Mouse (Mus musculus): ENCODE results near the gene Eif4e. TPM values are rescaled to one million over a fixed set of nuclear protein-coding genes. Genes with fewer than 3 reads are reported as not detected.

Gene Eif4e
- polyA plus RNA-seq, 3 experiments from 2014 or later, result 233 to 405 (median 322) TPM

DNA sequence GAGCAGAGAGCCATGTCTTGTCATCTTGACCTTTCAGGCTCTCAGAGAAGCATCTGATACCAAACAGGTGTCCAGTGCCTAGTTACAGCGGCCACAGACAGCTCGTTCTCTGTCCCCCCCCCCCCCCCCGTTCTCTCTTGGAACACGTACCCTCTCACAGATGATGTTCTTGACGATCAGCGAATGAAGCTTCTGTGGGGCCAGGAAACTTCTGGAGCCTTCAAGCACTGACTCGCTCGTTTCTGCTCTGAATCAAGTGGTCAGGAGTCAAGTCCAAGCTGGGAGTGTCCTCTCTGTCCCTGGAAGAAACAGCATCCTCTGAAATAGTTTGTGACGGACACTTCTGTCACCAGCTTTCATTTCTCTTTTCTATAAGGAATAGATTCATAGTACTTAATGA is 62.0 kb downstream of the Eif4e start:
- ATAC-seq, result no peak

DNA sequence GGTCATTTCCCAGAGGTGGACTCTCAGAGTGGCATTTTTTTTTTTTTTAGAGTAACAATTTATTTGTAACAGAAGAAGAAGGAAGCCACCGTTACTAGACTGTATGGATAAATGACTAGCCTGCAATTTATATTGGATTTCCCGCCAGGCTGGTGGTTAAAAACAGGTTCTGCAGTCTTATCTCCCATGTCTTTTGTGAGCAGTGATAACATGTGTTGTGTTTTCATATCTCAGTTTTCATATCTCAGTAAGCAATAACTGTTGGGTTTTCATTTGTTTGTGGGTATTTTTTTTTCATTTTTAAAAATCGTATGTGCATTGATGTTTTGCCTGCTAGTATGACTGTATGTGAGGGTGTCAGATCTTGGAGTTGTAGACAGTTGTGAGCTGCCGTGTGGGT is 65.0 kb downstream of the Eif4e start:
- no peak for ATAC-seq

DNA sequence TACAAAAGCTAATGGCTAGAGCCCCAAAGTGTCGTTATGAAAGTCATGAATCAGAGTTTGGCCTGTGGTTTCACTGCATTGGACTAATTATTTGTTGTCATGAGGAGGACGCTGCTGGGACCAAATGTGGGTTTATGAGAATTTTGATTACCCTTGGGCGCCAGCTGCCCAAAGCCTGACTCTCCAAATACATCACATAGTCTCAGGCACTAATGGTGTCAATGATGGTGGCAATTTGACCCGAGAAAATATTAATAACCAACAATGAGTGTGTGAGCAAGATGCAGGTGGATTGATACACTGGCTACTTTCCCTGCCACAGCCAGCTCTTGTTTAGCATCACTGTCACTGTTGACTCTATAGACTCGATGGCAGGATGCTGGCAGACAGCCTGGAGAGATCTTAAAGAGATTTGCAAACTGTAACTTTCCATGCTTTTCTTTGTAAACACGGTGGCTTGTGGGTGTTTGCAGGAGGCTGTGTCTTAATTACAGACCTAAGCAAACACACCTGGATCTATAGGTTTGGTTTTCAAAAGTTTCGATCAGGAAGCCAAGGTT is 65.9 kb downstream of the Eif4e start:
- ATAC-seq, result no peak

DNA sequence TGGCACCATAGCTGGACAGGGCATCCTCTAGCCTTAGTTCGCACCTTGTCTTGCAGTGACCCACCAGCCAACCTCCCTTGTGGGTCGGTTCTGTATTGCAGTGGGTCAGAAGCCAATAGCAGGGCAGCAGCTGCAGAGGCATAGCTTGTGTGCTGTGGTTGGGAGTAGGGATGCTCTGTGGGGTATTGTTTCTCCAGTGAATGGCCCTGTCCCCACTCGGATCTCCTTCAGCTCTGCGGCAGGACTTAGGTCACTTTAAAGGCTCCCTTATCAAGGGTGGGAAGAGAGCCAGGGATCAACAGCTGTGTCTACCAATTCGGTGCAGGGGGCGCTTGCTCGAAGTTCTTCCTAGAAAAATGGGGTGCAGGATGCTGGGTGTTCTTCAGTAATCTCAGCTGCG is 67.2 kb downstream of the Eif4e start:
- ATAC-seq, result no peak

DNA sequence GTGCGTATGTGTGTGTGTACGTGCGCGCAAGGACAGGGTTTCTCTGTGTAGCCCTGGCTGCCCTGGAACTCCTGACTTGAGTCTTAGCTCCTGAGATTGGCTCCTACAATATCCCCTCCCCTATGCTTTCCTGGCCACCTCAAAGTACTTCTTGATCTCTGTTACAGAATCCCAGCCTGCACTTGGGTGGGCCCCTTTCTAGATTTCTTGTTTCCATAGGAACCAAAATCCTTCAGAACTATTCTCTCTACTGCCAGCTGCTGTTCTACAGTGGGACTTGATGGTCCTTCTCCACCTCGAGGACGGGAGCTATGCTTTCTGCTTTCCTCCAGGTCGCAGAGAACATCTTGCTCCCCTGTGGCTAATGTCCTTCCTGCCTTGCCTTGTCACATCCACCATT is 67.9 kb downstream of the Eif4e start:
- no peak for ATAC-seq

DNA sequence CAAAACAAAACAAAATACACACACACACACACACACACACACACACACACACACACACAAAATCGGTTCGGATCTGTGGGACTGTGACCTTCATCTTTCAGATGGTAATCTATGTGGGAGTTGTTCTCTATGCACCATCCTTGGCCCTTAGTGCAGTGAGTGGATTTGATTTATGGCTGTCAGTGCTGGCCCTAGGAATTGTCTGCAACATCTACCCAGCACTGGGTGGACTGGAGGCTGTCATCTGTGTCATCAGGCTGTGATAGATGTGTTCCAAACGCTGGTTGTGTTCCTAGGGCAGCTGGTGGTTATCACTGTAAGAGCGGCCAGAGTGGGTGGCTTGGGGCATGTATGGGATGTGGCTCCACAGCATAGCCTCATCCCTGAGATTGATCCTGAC is 75.1 kb downstream of the Eif4e start:
- no peak for ATAC-seq

DNA sequence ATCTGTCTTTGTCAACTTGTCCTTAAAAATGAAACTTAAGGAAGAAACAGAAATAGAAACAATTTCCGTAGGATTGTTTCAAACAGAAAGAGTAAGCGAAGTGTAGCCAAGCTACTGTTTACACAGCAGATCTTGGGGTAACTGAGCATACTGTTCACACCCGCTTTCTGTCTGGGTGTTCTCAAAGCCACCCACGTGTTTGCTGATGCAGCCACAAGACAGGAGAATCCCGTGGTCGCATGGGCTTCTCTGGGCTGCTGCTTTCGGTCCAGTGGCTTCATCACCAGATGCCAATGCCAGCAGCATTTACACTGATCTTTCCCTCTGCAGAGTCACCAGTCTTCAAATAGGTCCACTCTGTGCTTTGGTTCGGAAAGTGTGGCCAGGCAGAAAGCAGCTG is 79.2 kb downstream of the Eif4e start:
- ATAC-seq, result no peak

DNA sequence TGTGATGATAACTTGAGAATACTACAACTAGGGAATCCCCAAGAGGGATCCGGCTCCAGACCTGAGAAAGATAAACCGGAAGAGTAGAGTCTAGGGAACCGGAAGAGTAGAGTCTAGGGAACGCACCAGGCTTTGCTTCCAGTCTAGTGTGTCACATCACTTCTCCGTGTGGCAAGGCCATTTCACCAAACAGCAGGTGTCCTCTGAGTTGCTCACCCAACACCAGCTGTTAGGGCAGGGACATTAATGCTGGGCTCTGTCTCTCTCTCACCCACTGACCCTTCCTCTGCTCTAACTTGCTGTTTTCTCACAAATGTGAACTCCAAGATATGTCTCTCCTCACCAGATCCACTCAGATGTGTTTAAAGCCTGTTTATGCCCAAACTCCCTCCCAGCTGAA is 82.7 kb downstream of the Eif4e start:
- no peak for ATAC-seq

Other genes starting within 250 kb of the Eif4e start
- not detected for gene Adh6a, start 212.9 kb upstream of the Eif4e start, polyA plus RNA-seq (2017; shearing (Covaris generic))
- not detected for gene Adh6b, start 184.4 kb upstream of the Eif4e start, polyA plus RNA-seq (2017; shearing (Covaris generic))
- gene Adh4, start 110.7 kb upstream of the Eif4e start, polyA plus RNA-seq (2017; shearing (Covaris generic)), result under 1 TPM in 1 of 3 experiments, not detected in 2; 0.34 TPM
- 100 to 1,000 TPM; 113 to 118 (median 116) TPM for gene Adh5, start 83.1 kb upstream of the Eif4e start, polyA plus RNA-seq (2017; shearing (Covaris generic))
- gene Metap1, start 36.7 kb upstream of the Eif4e start, polyA plus RNA-seq (2017; shearing (Covaris generic)), result 10 to 100 TPM; 30.5 to 37.9 (median 35.2) TPM
- 10 to 100 TPM in 1 of 3 experiments, 1 to 10 TPM in 2; 4.1 to 11.4 (median 8.2) TPM for gene Tspan5, start 216.0 kb downstream of the Eif4e start, polyA plus RNA-seq (2017; shearing (Covaris generic))